Mouse (Mus musculus): ENCODE results near the gene Nfatc2ip. TPM values are rescaled to one million over a fixed set of nuclear protein-coding genes. Genes with fewer than 3 reads are reported as not detected.
"Not testable (repeated sequence)": the region's sequence is repeated elsewhere in the genome, so short reads cannot be mapped to it uniquely, and the experiment has no call there.

Nfatc2ip gene
- total RNA-seq, 2 experiments from 2014 or later = 3.2 to 4.1 TPM

DNA sequence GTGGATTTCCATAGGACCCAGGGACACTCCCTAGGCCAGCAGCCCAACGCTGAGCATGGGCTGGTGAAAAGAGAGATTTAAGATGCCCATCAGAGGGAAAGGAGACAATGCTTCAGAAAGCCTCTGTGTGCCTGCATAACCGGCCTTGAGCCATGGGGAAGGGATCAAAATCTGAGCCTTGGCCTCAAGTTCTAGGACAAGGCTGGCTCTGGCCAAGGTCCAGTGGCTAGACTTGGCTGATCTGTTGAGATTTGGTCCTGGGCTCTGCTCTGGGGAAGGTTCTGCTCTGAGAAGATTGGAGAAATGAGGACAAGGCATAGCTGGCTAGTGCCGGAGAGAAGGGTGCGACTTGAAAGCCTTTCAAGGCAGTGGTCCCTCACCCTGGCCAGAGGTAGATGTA lies 14.5 kb upstream of the Nfatc2ip start:
- DNase-seq (ENCODE audit: low spot score in 2 of 2) = no peak

DNA sequence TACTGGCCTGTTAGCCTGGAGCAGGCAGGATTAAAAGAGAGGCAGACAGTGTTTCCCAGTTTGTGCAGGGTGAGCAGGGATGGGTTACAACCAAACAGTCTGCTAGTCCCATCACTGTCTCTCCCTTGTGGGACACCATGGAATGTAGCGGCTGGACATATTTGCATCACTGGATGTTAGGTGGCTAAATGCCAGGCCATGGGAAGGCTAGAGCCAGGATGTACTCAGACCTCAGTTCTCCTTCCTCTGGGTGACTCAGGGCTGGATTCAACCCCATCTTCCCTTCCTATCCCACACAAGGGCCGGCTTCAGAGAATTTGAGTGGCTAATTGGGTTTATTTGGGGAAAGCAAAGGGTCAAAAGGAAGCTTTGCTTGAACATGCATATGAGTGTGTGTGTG lies 12.1 kb upstream of the Nfatc2ip start:
- no peak for DNase-seq (ENCODE audit: low spot score in 2 of 2)

DNA sequence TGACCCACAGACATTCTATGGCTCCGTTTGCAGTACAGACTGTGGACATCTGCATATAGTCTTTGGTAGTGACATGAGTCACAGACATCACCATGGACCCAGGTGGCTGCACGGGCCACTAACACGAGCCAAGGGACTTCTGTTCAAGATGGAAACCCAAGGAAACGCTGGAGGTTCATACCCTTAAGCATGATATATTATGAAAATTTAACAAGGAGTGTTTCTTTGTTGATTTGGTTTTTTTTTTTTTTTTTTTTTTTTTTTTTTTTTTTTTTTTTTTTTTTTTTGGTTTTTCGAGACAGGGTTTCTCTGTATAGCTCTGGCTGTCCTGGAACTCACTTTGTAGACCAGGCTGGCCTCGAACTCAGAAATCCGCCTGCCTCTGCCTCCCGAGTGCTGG lies 6.0 kb upstream of the Nfatc2ip start:
- not testable (repeated sequence) for DNase-seq (ENCODE audit: low spot score in 2 of 2)

DNA sequence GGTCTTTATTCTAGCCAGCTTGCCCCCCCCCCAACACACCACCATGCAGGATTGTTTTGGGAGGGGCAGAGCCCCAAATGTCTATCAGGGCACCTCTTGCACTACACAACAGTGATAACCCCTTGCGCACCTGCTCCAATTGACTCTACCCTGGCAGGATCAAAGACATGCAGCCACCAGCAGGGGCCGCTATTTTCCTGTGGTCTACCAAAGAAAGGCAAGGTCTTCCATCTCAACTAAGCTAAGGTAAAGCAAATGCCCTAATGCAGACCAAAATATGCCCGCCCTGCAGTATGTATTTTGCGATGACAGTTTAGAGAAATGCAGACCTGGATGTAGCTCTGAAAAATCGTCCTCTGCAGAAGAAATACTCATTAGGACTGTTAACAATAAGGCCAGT lies 3.0 kb upstream of the Nfatc2ip start:
- DNase-seq (ENCODE audit: low spot score in 2 of 2) = peak; percentile 47 to 77

DNA sequence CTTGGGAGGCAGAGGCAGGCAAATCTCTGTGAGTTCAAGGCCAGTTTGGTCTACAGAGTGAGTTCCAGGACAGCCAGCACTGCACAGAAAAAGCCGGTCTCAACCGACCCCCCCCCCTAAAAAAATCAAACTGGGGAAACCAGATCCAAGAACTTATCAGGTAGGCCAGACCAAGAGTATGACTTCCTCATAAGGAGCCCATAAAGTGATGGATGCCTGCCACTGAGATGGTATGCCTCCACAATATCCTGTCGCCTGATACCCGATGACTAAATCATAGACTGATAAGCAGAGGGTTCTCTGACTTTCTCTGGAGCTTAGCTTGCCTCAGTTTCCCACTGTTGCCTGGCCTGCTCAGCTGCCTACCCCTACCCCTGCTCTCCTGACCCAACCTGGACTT lies 1.3 kb upstream of the Nfatc2ip start:
- DNase-seq (ENCODE audit: low spot score in 2 of 2) = no peak

DNA sequence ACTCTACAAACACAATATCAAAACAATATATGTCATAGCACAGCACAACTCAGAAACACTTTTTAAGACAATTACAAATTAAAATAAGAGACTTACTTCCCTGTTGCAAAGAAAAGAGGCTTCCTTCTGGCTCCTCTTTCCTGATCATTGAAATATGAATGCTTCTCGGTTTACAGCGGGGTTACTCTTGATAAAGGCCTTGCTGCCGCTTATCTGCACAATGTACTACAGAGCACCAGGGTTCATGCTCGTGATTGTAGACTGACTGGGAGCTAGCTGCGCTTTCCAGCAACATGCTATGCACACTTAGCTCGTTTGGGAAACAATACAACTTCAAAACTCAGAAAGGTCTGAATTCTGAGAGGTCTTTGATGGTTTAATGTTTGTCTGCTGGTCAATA lies 684 bp upstream of the Nfatc2ip start:
- DNase-seq (ENCODE audit: low spot score in 2 of 2) = no peak

DNA sequence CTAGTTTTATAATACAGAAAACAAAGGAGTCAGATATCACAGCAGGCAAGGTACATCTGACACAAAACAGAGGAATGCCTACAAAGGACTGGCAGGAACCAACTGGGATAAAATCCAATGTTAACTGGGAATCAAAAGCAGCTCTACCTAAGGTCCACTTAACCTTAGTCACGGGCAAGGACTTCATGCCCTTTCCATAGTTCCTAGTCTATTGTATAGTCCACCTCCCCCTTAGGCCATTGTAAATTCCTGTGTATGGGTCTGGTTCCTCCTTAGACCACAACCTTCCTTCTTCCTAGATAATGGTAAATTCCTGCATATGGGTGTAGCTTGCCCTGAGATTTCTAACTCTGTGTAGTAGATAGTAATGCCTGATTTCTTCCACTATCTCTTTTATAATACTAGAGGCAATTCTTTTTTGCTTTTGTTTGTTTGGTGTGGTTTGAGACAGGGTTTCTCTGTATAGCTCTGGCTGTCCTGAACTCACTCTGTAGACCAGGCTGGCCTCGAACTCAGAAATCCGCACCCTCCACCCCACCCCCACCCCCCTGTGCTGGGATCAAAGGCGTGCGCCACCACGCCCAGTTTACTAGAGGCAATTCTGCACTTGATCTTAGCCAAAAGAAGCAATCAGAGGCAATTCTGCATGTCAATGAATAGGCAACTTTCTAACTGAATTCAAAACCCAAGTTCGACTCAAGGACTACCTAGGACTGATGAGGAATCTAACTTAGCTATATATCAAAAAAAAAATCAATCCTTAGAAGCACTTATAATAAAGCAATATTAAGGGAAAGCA lies 4.3 kb downstream of the Nfatc2ip start:
- DNase-seq (ENCODE audit: low spot score in 2 of 2) = not testable (repeated sequence)

DNA sequence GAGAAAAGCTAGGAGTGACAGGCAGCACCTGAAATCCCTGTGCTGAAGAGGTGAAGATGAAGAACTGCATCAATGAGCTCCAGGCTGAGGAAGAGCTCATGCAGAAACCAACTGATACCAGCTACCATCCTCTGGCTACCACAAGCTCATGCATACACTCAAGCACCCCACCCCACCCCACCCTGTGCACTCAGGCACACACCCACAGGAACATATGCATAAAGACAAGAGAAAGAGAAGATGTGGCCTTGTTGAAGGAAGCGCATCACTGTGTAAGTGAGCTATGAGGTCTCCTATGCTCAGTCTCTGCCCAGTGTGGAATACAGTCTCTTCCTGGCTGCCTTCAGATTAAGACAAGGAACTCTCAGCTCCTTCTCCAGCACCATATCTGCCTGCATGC lies 8.4 kb downstream of the Nfatc2ip start:
- DNase-seq (ENCODE audit: low spot score in 2 of 2) = no peak

DNA sequence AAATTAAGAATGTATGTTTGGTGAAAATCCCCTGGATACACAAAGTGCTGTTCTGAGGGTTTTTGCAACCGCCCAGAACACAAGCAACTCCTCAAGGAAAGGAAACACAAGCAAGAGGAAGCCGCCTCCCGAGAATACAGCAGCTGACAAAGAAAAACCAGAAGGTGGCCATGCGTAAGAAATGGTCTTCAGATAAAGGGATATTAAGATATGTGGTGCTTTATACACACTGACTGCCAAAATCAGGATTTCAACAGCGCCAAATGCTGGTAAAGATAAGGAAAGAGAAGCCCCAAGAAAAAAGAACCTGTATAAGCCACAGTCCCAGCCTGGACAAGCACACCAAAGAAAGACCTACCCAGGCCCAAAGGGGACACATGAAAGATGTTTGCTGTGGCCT lies 13.0 kb downstream of the Nfatc2ip start:
- no peak for DNase-seq (ENCODE audit: low spot score in 2 of 2)

DNA sequence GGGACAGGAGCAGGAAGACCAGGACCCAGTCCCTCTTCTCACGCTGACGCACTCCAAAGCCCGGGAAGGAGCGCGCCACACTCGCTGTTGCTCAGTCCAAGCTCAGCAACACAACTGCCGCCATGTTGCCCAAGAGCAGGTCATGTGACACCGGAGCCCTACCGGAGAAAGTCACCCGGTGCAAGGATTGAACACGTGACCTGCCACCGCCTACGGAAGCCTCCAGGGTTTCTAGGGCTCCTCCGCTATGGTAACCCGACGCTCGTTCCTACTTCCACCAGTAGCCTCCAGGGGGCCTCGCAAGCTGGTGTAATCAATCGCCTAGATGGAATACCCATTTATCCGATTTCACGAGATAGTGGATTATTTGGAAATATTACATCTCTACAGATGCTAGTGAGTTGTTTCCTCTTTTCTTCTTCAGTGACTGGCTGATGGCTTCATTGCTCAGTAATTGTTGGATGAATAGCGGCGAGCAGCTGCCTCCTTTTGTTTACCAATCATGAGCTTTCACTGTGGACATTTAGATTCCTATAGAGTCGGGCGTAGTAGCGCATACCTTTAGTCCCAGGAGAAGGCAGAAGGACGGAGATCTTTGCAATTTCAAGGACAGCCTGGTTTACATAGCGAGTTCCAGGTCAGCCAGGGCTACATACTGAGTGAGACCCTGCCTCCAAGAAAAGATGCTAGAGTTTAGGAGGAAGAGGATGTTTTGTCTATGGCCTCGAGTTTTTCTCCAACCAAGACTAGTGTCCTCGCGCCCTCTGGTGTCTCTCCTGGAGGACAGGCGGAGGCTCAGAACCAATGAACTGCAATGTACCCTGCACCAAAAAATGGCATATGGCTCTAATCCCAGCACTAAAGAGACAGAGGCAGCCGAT lies 19.0 kb downstream of the Nfatc2ip start, which contains the start of gene Spns1:
Gene Spns1, minus strand, starts transcription at position 173 of the 881 bp plus-strand sequence.
- DNase-seq (ENCODE audit: low spot score in 2 of 2) = peak; percentile 82 to 95

DNA sequence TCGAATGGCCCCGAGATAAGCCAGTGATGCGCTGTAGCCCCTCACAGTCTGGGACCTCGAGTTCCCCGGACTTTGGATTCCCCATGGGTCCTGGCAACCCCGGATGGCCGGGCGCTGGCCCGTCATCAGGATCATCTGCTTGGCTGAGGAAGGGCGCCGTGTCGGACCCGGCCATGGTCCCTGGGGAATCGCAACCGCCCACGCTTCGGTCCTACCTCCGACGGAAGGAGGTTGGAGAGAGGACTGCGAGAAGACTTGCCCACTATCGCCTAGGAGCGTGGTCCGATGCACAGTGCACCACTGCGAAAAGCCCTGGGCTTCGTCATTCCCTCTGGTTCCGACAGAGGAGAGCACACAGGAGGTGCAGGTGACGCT lies 19.6 kb downstream of the Nfatc2ip start:
- DNase-seq (ENCODE audit: low spot score in 2 of 2) = peak in 1 of 2 experiments; percentile 35

DNA sequence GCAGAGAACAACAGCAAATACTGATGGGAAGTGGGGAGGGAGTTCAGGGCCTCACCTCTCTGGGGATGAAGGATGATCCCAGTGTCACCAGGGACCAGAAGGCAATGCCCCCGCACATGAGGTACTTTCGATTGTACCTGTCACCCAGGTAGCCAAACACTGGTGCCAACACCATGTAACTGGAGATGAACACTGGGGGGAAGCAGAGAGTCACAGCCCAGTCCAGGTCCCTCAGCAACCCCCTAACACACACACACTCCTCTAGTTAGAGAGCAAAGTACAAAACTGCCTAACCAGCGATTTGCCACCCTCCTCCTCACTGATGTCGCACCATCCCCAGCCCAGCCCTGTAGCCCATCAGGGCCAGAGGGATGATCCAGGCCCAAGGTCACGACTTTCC lies 21.5 kb downstream of the Nfatc2ip start:
- DNase-seq (ENCODE audit: low spot score in 2 of 2) = no peak

DNA sequence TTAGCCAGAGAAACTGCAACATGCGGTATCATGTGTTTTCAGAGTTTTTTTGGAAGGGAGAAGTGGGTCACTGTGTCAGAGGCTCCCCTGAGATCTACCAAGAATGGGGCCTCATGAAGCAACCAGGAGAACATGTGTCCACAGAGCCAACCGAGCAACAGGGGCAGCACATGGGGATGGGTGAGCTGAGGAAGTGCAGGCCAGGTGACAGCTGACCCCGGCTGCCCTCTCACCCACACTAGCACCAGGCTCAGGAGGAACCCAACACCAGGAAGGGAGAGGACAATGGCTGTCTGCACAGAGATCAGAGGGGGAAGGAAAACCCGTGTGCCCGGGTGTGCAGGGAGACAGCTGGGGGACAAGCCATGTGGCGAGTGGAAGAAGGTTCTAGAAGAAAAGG lies 22.0 kb downstream of the Nfatc2ip start:
- DNase-seq (ENCODE audit: low spot score in 2 of 2) = no peak

DNA sequence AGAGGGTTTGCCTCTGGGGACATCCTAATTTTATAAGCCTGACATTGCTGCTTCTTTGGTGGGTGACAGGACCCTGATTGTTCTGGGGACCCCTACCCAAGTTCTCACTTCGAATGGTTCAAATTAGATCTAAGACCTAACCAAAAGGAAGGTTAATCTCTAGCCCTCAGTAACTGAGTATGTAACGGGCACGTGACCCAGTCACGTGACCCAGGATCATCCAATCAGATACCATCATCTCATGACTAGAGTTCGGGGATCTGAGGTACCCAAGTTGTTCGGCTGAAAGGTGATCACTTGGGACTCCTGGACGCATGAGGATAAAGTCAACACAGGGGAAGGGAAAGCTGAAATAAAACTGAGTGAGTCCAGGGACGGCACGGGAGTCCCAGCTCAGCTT lies 23.5 kb downstream of the Nfatc2ip start:
- DNase-seq (ENCODE audit: low spot score in 2 of 2) = no peak

DNA sequence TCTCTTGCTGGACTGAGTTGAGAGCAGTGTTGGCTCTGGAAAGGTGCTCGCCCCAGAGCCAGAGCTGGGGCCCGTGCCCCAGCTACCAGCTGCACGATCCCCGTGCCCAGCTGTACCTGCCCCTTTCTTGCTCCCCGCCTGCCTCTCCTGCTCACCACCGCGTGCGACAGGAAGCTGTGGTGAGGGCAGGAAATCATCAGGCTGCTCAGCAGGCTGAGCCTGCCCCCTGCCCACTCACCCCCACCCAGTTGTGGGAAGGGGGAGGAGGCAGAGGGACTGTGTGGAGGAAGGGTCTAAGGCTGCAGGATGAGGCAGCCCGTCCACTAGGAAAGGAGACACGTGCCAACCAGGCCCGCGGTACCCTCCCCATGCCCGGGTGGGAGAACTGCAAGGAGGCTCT lies 27.1 kb downstream of the Nfatc2ip start, which contains the start of gene Lat:
Gene Lat, minus strand, starts transcription at position 178 of the 400 bp plus-strand sequence.
- DNase-seq (ENCODE audit: low spot score in 2 of 2) = no peak

DNA sequence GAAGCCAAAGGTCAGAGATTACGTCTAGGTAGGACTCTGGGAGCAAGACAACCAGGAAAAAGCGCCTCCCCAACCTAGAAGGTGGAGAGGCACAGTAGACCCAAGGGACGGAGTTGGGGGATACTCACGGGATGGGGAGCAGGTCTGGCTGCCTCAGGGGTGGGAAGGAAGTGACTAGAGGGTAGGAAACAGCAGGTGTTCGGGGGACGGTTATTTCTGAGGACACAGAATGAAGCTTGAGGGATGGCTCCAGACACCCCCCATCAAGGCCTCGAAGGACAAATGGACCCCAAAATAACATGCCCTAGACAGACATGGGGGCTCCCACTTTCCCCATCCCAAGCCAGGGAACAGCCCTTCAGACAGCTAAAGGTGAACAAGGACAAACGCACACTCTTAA lies 28.2 kb downstream of the Nfatc2ip start:
- no peak for DNase-seq (ENCODE audit: low spot score in 2 of 2)

DNA sequence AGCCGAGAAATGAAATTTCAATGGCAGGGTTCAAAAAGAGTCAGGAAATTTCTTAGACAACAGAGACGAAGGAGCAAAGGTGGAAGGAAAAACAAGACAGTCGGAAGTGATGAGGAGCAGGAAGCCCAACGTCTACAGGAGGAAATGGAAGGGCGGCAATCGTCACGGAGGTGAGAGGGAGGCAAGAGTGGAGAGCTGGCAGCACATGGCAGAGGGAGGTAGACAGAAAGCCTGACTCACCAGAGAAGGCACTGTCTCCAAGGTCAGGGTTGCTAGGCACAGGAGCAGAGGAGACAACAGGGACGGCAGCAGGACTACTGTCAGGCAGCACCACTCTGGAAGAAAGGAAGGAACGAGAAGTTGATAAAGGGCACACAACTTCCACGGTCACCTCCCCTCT lies 28.9 kb downstream of the Nfatc2ip start:
- DNase-seq (ENCODE audit: low spot score in 2 of 2) = no peak

DNA sequence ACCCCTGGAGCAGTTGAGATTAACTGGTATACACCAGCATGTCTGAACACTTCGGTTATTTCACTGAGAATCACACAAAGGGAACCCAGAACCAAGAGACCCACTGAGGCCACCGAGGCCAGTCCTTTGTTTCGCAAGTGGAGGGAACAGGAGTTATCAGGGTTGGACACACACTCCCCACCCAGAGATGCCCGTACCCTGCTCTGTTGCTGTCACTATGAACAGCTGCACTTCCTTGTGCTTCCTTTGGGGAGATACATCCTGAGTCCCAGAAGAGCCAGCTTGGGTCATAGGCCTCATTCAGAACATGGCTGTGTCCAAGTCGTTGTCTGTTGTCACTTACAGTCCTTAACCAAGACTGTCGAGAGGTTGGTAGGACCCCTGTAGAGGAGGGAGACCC lies 33.5 kb downstream of the Nfatc2ip start:
- no peak for DNase-seq (ENCODE audit: low spot score in 2 of 2)

DNA sequence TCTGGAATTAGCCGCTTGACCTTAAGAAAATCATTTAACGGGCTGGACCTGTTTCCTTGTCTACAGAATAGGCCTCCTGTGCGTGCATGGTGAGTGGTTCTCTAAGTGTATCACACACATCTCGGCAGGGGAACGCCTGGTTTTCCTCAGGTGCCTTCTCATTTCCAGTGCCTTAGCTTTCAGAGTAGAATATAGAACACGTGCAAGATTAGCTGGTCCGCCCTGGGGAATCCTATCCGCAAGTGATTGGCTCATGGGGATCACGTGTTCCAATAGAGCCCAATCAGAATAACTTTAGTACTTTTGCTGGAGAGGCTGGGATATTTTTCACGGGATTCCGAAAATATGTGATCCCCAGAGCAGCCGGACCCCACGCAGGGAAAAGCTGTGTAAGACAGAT lies 37.5 kb downstream of the Nfatc2ip start:
- DNase-seq (ENCODE audit: low spot score in 2 of 2) = no peak

DNA sequence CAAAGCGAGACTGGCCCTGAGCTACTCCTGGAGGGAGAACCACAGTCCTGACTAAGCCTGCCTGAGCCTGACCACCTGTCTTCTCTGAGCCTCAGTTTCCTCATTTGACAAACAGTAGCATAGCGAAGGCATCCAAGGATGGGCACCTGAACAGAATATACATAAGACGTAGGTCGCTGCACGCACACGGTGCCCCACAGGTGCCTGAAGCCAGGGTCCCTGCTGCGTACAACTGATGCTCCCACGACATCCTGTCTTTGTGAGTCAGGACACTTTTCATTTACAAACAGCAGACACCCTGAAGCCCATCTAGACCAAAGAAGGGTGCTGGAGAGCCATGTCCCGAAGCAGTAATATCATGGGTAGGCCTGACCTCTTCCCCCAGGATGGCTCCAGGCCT lies 38.1 kb downstream of the Nfatc2ip start:
- DNase-seq (ENCODE audit: low spot score in 2 of 2) = no peak

DNA sequence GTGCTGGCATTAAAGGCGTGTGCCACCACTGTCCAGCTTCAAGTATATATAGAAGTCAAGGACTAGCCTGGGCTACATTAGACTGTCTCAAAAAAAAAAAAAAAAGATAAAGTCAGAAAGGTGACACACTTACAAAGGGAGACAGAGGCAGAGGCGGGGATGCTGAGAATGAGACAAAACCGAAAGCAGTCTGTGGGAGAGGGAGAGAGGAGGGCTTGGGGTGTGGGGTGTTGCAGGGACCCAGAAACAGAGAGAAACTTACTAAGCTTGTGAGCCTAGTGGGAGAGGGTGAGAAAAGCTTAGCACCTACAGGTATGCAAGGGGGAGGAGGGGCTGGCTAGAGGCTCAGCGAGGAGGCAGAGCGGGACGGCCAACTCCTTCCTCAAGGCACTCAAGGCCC lies 38.7 kb downstream of the Nfatc2ip start:
- DNase-seq (ENCODE audit: low spot score in 2 of 2) = no peak
